Mouse (Mus musculus): ENCODE measurements at regions not wholly inside any gene's neighbourhood (a gene's known extent, or its start where the extent isn't known, plus 50 kb on each side); places are given as distances from the start of the nearest gene placed in this dataset.
"Not testable (repeated sequence)": the region's sequence is repeated elsewhere in the genome, so short reads cannot be mapped to it uniquely, and the experiment has no call there.

- DNase-seq = no peak
Observed at GRCm38 (mm10) chr15:25237665-25238664, 175.6 kb downstream of the Basp1 start.

- DNase-seq = no peak
Observed at GRCm38 (mm10) chr15:25236191-25236723, 177.3 kb downstream of the Basp1 start.

- no peak for DNase-seq
Observed at GRCm38 (mm10) chr15:25234064-25234700, 179.4 kb downstream of the Basp1 start.

- DNase-seq = no peak
Observed at GRCm38 (mm10) chr15:25230213-25230612, 183.4 kb downstream of the Basp1 start.

- DNase-seq = no peak
Observed at GRCm38 (mm10) chr15:25229807-25230206, 183.8 kb downstream of the Basp1 start.

- no peak for DNase-seq
Observed at GRCm38 (mm10) chr15:25227496-25227895, 186.1 kb downstream of the Basp1 start.

GRCm38 (mm10) chr15:25225936-25226335 lies 187.6 kb downstream of the Basp1 start:
- no peak for DNase-seq

- no peak for DNase-seq
Observed at GRCm38 (mm10) chr15:25225431-25225830, 188.1 kb downstream of the Basp1 start.

- no peak for DNase-seq
Observed at GRCm38 (mm10) chr15:25221749-25222148, 191.8 kb downstream of the Basp1 start.

- DNase-seq = no peak
Observed at GRCm38 (mm10) chr15:25216375-25216774, 197.2 kb downstream of the Basp1 start.

GRCm38 (mm10) chr15:25202097-25202496 lies 211.5 kb downstream of the Basp1 start:
- no peak for DNase-seq

GRCm38 (mm10) chr15:25200249-25200648 lies 213.3 kb downstream of the Basp1 start:
- DNase-seq = not testable (repeated sequence)

GRCm38 (mm10) chr15:25187881-25188326 lies 225.7 kb downstream of the Basp1 start:
- no peak for DNase-seq

- no peak for DNase-seq
Observed at GRCm38 (mm10) chr15:25172755-25173154, 240.8 kb downstream of the Basp1 start.

GRCm38 (mm10) chr15:25146371-25146770 lies 267.2 kb downstream of the Basp1 start:
- DNase-seq = no peak

GRCm38 (mm10) chr15:25144228-25144627 lies 269.3 kb downstream of the Basp1 start:
- DNase-seq = no peak

GRCm38 (mm10) chr15:25140389-25141181 lies 273.0 kb downstream of the Basp1 start:
- no peak for DNase-seq

- DNase-seq = no peak
Observed at GRCm38 (mm10) chr15:25137091-25137490, 276.5 kb downstream of the Basp1 start.

GRCm38 (mm10) chr15:25135471-25136262 lies 277.9 kb downstream of the Basp1 start:
- DNase-seq = no peak

GRCm38 (mm10) chr15:25130096-25130495 lies 283.5 kb downstream of the Basp1 start:
- DNase-seq = no peak

GRCm38 (mm10) chr15:25129572-25129971 lies 284.0 kb downstream of the Basp1 start:
- no peak for DNase-seq

- DNase-seq = no peak
Observed at GRCm38 (mm10) chr15:25120441-25120840, 293.1 kb downstream of the Basp1 start.
